Mouse (Mus musculus): ENCODE measurements at regions not wholly inside any gene's neighbourhood (a gene's known extent, or its start where the extent isn't known, plus 50 kb on each side); places are given as distances from the start of the nearest gene placed in this dataset.

- ATAC-seq (ENCODE audit: insufficient number of reproducible peaks, low FRiP score) = no peak
- WGBS = 78% methylated on average over 6 of the region's 6 CpGs
These were observed 127.4 kb downstream of the Zbtb18 start for GRCm38 (mm10) chr1:177569572-177569971.

DNA sequence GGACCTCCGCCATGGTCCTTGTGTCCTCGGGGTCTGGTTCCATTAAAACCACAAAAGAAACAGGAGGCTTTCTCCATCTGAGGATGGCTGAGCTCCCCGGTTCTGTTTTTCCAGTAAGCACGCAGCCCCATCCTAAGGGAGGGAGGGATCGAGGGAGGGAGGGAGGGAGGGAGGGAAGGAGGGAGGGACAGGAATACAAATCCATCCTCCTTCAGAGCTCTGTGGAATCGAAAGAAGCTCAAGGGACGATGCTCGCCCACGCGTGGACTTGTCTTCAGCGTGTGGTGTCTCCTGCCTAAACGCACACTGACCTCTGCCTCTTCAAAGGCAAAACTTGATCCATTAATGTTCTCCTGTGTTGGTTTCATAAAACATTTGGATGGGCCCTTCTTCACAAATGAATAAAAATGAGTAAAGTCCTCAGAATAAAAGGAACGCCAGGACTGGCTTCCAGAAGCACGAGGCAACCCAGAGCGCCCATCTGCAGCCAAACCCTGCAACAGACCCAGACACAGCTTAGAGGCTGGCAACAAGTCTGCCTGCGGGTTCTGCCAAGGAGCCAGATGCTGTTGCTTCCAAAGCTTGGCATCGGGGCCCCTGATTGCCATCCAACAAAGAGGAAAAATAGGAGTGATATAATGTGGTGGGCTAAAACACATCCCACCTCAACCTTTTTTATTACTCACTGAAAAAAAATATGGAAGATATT, 131.0 kb downstream of the Zbtb18 start:
- Histone ChIP-seq H3K27ac (ENCODE audit: poor library complexity, severe bottlenecking) (no peak overlapping the region), H3K27me3 (replicated peaks) (no peaks in the 10 kb centered on the region), H3K4me1 (replicated peaks) (peaks cover under 1% of the 10 kb centered on the region; the same call in 1 of the 2 replicates), H3K4me3 (no peak overlapping the region), H3K9me3 (replicated peaks) (0 out of 2 replicates have a peak, but pooled peaks cover 4% of the 10 kb centered on the region), H3K4me2 (no peak overlapping the region), H3K36me3 (no peaks in the 10 kb centered on the region), H3K9ac (no peak overlapping the region)
- WGBS = 85% methylated on average over 17 of the region's 17 CpGs
- ATAC-seq (ENCODE audit: insufficient number of reproducible peaks, low FRiP score) = no peak

More at GRCm38 (mm10) chr1:177569572-177569971, 127.4 kb downstream of the Zbtb18 start:
- no peak overlapping the region for H3K9ac ChIP-seq
- no peaks in the 10 kb centered on the region for H3K9me3 ChIP-seq (replicated peaks)
- no peaks in the 10 kb centered on the region for H3K36me3 ChIP-seq
- no peak overlapping the region for H3K4me2 ChIP-seq
- no peaks in the 10 kb centered on the region for H3K27me3 ChIP-seq (replicated peaks)
- no peak overlapping the region for H3K4me3 ChIP-seq
- no peak overlapping the region for H3K27ac ChIP-seq (ENCODE audit: poor library complexity, severe bottlenecking)
- H3K4me1 ChIP-seq (replicated peaks) = peaks cover 4% of the 10 kb centered on the region; the same call in 1 of the 2 replicates

DNA sequence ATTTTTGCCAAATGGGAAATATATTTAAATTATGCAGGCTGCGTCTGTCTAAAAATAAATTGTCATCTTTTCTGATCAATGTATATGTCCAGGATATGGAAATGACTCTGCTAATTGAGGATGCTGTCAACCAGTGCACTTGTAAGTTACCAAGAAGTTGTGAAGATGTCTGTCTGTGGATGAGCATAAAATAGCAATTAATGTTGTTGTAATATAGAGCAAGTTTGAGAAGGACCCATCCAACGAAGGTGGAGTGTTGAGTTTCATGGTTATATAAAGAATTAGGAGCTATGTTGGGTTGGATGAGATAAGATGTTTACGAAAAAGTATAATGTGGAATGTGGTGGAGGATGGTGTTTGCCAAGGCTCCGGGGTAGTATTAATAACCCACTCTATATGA, 131.6 kb downstream of the Zbtb18 start:
- 78% methylated on average over 4 of the region's 4 CpGs for WGBS
- Histone ChIP-seq H3K27me3 (replicated peaks) (no peaks in the 10 kb centered on the region), H3K4me3 (no peak overlapping the region), H3K9me3 (replicated peaks) (0 out of 2 replicates have a peak, but pooled peaks cover 4% of the 10 kb centered on the region), H3K27ac (ENCODE audit: poor library complexity, severe bottlenecking) (no peak overlapping the region), H3K9ac (no peak overlapping the region), H3K4me2 (no peak overlapping the region), H3K4me1 (replicated peaks) (no peaks in the 10 kb centered on the region), H3K36me3 (no peaks in the 10 kb centered on the region)
- ATAC-seq (ENCODE audit: insufficient number of reproducible peaks, low FRiP score) = no peak

DNA sequence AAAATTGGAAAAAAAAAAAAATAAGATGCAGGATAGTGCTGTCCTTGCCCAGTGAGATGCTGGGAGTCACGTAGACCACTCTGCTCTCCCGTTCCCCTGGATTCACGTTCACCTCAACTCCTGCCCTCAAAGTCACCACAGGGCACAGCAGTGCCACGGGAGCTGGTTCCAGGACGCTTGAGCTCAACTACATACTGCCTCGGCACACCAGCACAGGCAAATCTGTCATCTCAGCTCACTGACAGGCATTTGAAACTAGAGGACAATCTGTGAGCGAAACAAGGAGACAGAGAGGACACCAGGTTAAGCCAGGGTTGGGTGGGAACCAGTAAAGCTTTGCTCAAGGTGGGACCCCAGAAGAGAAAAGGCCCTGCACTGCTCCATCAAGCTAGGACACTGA, 132.2 kb downstream of the Zbtb18 start:
- H3K9me3 ChIP-seq (replicated peaks) = 0 out of 2 replicates have a peak, but pooled peaks cover 4% of the 10 kb centered on the region
- ATAC-seq (ENCODE audit: insufficient number of reproducible peaks, low FRiP score) = no peak
- no peak overlapping the region for H3K4me2 ChIP-seq
- WGBS = 79% methylated on average over 7 of the region's 7 CpGs
- H3K36me3 ChIP-seq = no peaks in the 10 kb centered on the region
- H3K9ac ChIP-seq = no peak overlapping the region
- no peak overlapping the region for H3K4me3 ChIP-seq
- no peak overlapping the region for H3K27ac ChIP-seq (ENCODE audit: poor library complexity, severe bottlenecking)
- no peaks in the 10 kb centered on the region for H3K27me3 ChIP-seq (replicated peaks)
- no peaks in the 10 kb centered on the region for H3K4me1 ChIP-seq (replicated peaks)

GRCm38 (mm10) chr1:177584302-177584886, 142.2 kb downstream of the Zbtb18 start:
- no peak overlapping the region for H3K9ac ChIP-seq
- H3K27me3 ChIP-seq (replicated peaks) = no peaks in the 10 kb centered on the region
- no peak overlapping the region for H3K4me2 ChIP-seq
- H3K36me3 ChIP-seq = no peaks in the 10 kb centered on the region
- H3K27ac ChIP-seq (ENCODE audit: poor library complexity, severe bottlenecking) = no peak overlapping the region
- H3K9me3 ChIP-seq (replicated peaks) = peaks cover 10% of the 10 kb centered on the region
- H3K4me3 ChIP-seq = no peak overlapping the region
- 59% methylated on average over 5 of the region's 5 CpGs for WGBS
- H3K4me1 ChIP-seq (replicated peaks) = no peaks in the 10 kb centered on the region
- no peak for ATAC-seq (ENCODE audit: insufficient number of reproducible peaks, low FRiP score)

- Histone ChIP-seq H3K9me3 (replicated peaks) (peaks cover 10% of the 10 kb centered on the region), H3K9ac (no peak overlapping the region), H3K27ac (ENCODE audit: poor library complexity, severe bottlenecking) (no peak overlapping the region), H3K4me1 (replicated peaks) (no peaks in the 10 kb centered on the region), H3K27me3 (replicated peaks) (no peaks in the 10 kb centered on the region), H3K4me3 (no peak overlapping the region), H3K4me2 (no peak overlapping the region), H3K36me3 (no peaks in the 10 kb centered on the region)
- 75% methylated on average over 2 of the region's 2 CpGs for WGBS
- ATAC-seq (ENCODE audit: insufficient number of reproducible peaks, low FRiP score) = no peak
These were observed 143.2 kb downstream of the Zbtb18 start for GRCm38 (mm10) chr1:177585320-177585719.

DNA sequence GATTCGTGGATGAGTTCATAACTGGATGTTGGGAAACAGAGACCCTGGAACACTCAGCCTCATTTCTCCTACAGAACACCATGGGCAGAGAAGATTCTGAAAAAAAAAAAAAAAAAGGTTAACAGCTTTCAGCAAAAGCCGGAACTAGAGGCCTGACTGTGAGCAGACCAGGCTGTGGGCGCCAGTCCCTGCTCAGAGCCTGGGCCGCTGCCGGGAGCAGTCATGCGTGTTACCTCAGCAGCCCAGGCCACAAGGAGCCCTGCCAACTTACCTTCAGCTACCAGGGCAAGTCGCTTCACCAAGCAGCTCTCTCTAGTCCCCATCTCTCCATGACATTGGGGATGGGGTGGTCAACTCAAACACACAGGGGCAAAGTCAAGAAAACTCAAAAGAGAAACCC, 140.6 kb upstream of the 1700016C15Rik start:
- H3K36me3 ChIP-seq = no peaks in the 10 kb centered on the region
- H3K4me3 ChIP-seq = no peak overlapping the region
- H3K27me3 ChIP-seq (replicated peaks) = no peaks in the 10 kb centered on the region
- 79% methylated on average over 7 of the region's 7 CpGs for WGBS
- ATAC-seq (ENCODE audit: insufficient number of reproducible peaks, low FRiP score) = no peak
- no peaks in the 10 kb centered on the region for H3K9me3 ChIP-seq (replicated peaks)
- no peaks in the 10 kb centered on the region for H3K4me1 ChIP-seq (replicated peaks)
- H3K27ac ChIP-seq (ENCODE audit: poor library complexity, severe bottlenecking) = no peak overlapping the region
- H3K9ac ChIP-seq = no peak overlapping the region
- H3K4me2 ChIP-seq = no peak overlapping the region

- H3K27ac ChIP-seq (ENCODE audit: poor library complexity, severe bottlenecking) = no peak overlapping the region
- H3K36me3 ChIP-seq = no peaks in the 10 kb centered on the region
- no peak for ATAC-seq (ENCODE audit: insufficient number of reproducible peaks, low FRiP score)
- H3K4me2 ChIP-seq = no peak overlapping the region
- H3K27me3 ChIP-seq (replicated peaks) = no peaks in the 10 kb centered on the region
- H3K4me3 ChIP-seq = no peak overlapping the region
- H3K4me1 ChIP-seq (replicated peaks) = no peaks in the 10 kb centered on the region
- 92% methylated on average over 4 of the region's 4 CpGs for WGBS
- no peak overlapping the region for H3K9ac ChIP-seq
- H3K9me3 ChIP-seq (replicated peaks) = no peaks in the 10 kb centered on the region
These were observed 140.0 kb upstream of the 1700016C15Rik start for GRCm38 (mm10) chr1:177589656-177590055.

DNA sequence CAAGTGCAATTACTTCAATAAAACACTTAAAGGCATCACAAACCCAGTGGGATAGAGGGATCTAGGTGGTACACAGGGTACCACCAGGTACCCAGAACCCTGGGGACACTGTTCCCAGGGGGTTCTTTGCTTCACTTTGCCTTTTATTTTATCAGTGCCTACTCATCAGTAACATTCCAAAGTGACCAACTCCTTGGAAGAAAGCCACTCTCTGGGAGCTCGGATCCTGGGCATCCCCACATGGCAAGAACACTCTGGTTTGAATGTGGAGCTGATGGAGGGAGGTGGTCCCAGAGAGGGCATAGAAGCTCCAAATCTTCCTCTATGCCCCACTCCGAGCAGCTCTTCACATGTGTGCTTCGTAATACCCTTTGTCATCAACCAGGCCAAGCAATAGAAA, 137.9 kb upstream of the 1700016C15Rik start:
- Histone ChIP-seq H3K9ac (no peak overlapping the region), H3K9me3 (replicated peaks) (no peaks in the 10 kb centered on the region), H3K27me3 (replicated peaks) (no peaks in the 10 kb centered on the region), H3K4me2 (no peak overlapping the region), H3K4me3 (no peak overlapping the region), H3K36me3 (no peaks in the 10 kb centered on the region), H3K4me1 (replicated peaks) (no peaks in the 10 kb centered on the region), H3K27ac (ENCODE audit: poor library complexity, severe bottlenecking) (no peak overlapping the region)
- no peak for ATAC-seq (ENCODE audit: insufficient number of reproducible peaks, low FRiP score)
- WGBS = 80% methylated on average over 3 of the region's 3 CpGs

GRCm38 (mm10) chr1:177592337-177592736, 137.3 kb upstream of the 1700016C15Rik start:
- Histone ChIP-seq H3K27me3 (replicated peaks) (no peaks in the 10 kb centered on the region), H3K27ac (ENCODE audit: poor library complexity, severe bottlenecking) (no peak overlapping the region), H3K36me3 (no peaks in the 10 kb centered on the region), H3K4me2 (no peak overlapping the region), H3K9ac (no peak overlapping the region), H3K9me3 (replicated peaks) (no peaks in the 10 kb centered on the region), H3K4me1 (replicated peaks) (no peaks in the 10 kb centered on the region), H3K4me3 (no peak overlapping the region)
- 84% methylated on average over 9 of the region's 9 CpGs for WGBS
- ATAC-seq (ENCODE audit: insufficient number of reproducible peaks, low FRiP score) = no peak

GRCm38 (mm10) chr1:177594341-177594740, 135.3 kb upstream of the 1700016C15Rik start:
- H3K9ac ChIP-seq = no peak overlapping the region
- no peak overlapping the region for H3K4me2 ChIP-seq
- 84% methylated on average over 13 of the region's 13 CpGs for WGBS
- H3K27me3 ChIP-seq (replicated peaks) = no peaks in the 10 kb centered on the region
- H3K36me3 ChIP-seq = no peaks in the 10 kb centered on the region
- no peaks in the 10 kb centered on the region for H3K4me1 ChIP-seq (replicated peaks)
- H3K27ac ChIP-seq (ENCODE audit: poor library complexity, severe bottlenecking) = no peak overlapping the region
- ATAC-seq (ENCODE audit: insufficient number of reproducible peaks, low FRiP score) = no peak
- no peak overlapping the region for H3K4me3 ChIP-seq
- H3K9me3 ChIP-seq (replicated peaks) = no peaks in the 10 kb centered on the region

Data from heart, embryonic 12.5 days (tissue).